Mouse (Mus musculus) ovary, postnatal 10 days (tissue): ENCODE measurements at regions not wholly inside any gene's neighbourhood (a gene's known extent, or its start where the extent isn't known, plus 50 kb on each side); places are given as distances from the start of the nearest gene placed in this dataset.

ENCODE experiments used
- DNase-seq: peaks from one replicate; pipeline ENCODE4 v3.0.0; 2022; ENCODE audit warnings: low spot score

GRCm38 (mm10) chr2:8628007-8628406 lies 1118.6 kb upstream of the Celf2 start:
- no peak for DNase-seq

- no peak for DNase-seq
Observed at GRCm38 (mm10) chr2:8628485-8629208, 1119.3 kb upstream of the Celf2 start.

DNA sequence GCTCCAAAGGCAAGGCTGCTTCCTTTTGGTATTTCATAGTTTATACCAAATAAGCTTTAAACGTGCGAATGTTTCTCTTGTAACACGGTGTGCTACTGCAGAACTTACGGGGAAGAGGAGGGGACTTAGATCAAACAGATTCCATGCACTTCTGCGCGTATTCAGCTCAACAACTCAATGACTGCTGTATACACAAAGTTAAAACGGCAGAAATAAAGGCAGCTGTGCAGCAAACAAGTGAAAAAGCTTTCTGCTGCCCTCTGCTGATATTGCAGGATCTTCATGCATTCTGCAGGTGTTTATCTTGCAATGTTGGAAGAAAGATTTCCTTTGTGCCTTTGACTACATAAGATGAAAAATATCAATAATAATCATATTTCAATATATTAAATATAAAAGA lies 1128.7 kb upstream of the Celf2 start:
- DNase-seq, result no peak

DNA sequence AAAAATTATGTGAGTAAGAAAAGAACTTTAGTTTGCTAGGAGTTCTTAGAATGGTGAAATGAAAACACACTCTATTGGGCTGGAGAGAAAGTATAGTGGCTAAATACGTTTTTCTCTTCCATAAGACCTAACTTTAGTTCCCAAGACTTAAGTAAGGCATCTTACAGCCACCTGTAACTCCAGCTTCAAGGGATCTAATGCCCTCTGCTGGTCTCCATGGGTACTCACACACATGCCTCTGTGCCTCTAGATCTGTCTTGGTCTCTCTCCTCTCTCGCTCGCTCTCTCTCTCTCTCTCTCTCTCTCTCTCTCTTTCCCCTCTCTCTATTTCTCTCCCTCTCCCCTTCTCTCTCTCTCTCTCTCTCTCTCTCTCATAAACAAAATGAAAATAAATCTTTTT lies 1129.9 kb upstream of the Celf2 start:
- no peak for DNase-seq

GRCm38 (mm10) chr2:8645463-8645862 lies 1136.1 kb upstream of the Celf2 start:
- no peak for DNase-seq

DNA sequence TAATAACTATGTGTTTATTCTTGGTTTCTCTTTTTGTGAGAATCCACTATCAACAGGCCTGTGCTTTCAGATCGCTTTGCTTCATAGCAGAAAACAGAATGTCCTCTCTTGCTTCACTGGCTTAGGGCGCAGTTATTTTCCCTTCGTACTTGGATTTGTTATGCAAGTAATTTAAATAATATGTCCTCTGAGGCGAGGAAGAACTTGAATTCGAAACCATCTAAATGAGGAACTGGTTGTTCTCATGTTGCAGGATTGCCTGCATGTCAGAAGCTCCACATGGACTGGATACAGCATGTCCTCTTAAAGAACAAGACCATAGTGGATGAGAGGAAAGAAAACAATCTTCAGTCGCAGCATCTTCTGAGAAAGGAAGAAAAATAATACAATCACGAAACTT lies 1151.2 kb upstream of the Celf2 start:
- no peak for DNase-seq

GRCm38 (mm10) chr2:8673751-8674378 lies 1164.5 kb upstream of the Celf2 start:
- peak; percentile 25 for DNase-seq

GRCm38 (mm10) chr2:8675537-8675936 lies 1166.2 kb upstream of the Celf2 start:
- no peak for DNase-seq

- no peak for DNase-seq
Observed at GRCm38 (mm10) chr2:8676546-8676945, 1167.2 kb upstream of the Celf2 start.

GRCm38 (mm10) chr2:8690846-8691643 lies 1181.7 kb upstream of the Celf2 start:
- no peak for DNase-seq

GRCm38 (mm10) chr2:8729306-8729705 lies 1151.7 kb upstream of the 4930412O13Rik start:
- DNase-seq, result no peak

DNA sequence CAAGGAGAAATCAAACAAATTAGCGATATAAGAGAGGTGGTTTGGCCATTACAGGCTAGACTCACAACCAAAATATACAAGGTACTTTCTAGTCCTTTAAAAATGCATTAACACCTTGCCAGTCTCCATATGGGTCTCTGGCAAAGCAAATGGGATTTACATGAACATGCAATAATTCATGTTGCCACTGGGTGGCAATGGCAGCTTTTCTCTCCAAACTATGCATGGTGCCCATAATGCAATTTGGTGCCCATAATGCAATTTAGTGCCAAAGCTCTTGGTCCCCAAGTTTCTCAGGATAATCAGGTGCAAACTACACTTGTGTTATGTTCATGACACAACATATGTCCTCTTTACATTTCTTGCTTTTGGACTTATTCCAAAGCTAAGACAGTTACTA lies 1126.9 kb upstream of the 4930412O13Rik start:
- DNase-seq, result no peak

- no peak for DNase-seq
Observed at GRCm38 (mm10) chr2:8756546-8756945, 1124.5 kb upstream of the 4930412O13Rik start.

DNA sequence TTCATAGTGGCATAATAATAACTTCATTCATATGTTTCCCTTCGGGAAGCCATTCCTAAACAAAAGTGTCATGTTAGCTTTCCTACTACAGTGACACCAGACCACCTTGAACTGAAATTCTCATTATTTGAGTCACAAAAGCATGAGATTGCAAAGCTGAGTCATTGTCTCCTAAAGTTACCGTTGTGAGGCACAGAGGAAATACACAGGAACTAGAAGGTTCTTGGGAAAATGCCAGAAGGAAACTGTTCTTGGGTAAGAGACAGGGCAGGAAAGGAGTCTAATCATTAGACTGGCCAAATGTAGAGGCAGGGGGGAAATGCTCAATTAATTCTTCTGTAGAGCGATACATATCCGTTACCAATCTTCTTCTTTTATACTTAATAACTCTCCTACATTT lies 1110.4 kb upstream of the 4930412O13Rik start:
- no peak for DNase-seq

DNA sequence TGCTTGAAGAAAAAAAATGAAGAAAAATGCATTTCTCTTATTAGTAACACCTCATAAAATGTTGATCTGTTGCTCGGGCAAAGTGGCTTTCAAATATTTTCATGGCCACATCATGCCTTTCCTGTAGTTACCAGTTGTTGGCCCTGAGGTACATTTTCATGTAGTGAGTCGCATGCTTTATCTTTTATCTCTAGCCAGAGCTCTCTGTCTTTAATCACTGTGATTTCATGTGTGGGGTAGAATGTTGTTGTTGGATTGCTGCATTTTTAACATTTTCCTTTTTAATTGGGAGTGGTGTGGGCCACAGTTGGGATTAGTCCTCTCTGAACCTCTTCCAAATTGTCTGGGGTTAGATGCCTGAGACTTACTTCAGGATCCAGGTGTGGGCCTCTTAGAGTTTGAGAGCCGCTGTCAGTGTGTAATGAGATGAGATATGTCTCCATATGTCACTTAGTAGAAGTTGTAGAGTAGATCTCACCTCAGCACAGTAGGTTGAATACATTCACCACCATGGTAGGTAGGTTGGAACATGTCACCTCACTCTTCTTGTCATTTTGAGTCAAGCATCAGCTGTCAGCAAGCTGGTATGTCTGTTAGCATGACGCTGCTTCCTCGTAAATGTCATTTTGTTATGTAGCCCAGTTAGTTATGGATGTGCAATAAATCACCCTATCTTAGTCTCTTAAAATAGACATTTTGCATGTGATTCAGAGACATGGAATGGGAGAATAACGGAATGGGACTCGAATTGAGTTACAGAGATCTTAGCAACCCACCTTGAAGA lies 1099.7 kb upstream of the 4930412O13Rik start:
- no peak for DNase-seq

- DNase-seq, result no peak
Observed at GRCm38 (mm10) chr2:8782225-8782624, 1098.8 kb upstream of the 4930412O13Rik start.

DNA sequence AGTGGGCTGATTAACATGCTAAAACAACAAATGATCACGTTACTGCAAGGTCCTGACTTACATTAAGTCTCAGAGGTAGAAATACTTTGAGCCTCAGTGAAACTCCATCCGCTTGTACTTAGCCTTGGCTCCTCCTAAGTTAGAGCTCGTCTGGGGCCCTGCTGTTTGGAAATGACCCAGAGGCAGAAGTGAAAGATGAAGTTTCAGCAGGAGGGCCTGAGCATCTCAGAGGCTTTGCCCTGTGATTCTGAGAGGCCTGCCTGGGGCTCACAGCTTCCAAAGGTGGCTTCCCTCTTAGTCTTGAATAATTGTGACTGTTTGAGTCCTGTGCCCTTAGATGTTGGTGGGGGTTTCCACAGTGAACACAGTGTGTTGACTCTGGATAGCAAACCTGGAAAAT lies 1079.0 kb upstream of the 4930412O13Rik start:
- DNase-seq, result no peak

GRCm38 (mm10) chr2:8809609-8810008 lies 1071.4 kb upstream of the 4930412O13Rik start:
- no peak for DNase-seq

DNA sequence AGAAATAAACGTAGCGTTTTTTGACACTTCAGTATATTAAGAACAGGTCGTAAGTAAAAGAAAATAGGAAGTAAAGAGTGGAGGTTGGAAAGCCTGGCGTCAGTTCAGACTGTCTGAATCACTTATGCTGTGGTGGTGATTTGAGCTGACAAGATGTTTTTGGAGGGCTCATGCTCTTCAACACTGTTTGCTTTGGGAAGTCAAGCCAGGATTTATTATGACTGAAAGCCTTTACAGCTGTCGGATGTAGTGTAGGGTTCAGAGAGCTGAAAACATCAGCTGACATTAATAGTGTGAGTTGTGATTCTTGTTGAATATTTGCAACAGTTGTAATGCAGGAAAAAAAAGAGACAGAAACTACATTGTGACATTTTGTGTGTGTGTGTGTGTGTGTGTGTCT lies 1062.9 kb upstream of the 4930412O13Rik start:
- no peak for DNase-seq

DNA sequence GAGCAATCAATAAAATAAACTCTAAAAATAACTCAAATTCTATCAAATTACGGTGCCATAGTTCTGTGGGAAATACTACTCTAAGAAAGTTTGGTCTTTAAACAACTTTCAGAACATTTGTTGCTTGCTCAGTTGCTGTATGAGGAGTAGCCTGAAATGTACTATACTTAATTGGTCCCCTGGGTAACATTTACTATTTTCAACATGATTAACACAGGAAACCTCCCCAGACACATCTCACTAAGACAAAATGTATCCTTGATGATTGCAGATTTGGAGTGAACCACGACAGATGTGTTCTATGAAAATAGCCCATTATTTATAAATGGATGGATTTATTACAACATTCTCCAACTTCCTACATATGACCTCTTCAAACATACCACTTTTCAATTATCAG lies 1055.6 kb upstream of the 4930412O13Rik start:
- DNase-seq, result no peak
